Mouse (Mus musculus): ENCODE measurements around the gene Slc35g2.

DNA sequence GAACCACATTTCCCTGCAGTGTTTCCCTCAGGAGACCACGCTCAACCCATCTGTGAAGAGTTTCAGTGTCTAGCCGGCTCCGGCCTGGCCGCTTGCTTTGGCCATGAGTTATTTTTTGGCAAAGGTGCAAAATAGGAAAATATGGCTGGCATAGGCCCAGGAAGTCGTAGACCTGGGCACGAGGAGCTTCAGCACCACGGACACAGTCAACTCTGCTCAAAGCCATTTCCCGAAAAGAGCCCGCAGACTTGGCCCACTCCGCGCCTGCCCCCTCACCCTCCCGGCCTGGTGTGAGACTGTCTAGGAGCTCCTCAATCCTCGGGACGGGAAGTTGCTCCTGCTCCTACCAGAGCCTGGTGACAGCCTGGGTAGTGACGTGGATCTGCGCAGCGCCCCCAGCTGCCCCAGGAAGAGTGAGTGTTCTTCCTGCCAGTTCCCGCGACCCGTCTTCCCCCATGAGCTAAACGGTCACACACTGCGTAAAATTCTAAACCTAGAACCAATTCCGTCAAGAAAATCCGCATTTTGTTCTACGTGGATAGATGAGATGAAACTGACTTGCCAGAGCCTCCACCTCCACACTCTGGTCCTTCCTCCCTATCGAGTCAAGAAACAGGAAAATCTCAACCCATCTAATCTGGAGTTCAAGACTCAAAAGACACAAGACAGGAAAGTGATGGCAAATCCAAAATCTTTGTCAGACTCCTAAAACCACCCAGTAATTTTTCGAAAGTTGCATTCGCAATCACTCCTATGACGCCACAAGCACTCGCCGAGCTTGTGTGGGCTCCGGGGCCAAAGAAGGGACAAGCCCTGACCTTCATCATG is 878 bp downstream of the Slc35g2 start:
- TF ChIP-seq CTCF (IDR thresholded peaks at IDR 0.05; ENCODE audit: low read depth) (peak; percentile 41), EP300 (IDR thresholded peaks at IDR 0.05; ENCODE audit: low read depth) (no peak)

All from liver, postnatal 0 days (tissue).